Mouse (Mus musculus): Measurements from ENCODE around the gene Tmem108. TPM values are rescaled to one million over a fixed set of nuclear protein-coding genes. Genes with fewer than 3 reads are reported as not detected.
"Not testable (repeated sequence)": the region's sequence is repeated elsewhere in the genome, so short reads cannot be mapped to it uniquely, and the experiment has no call there.

Gene Tmem108
- polyA plus RNA-seq, 1 experiment from 2014 or later, result 9.6 TPM

- H3K36me3 ChIP-seq, result no peaks in the 10 kb centered on the region
- ATAC-seq (ENCODE audit: insufficient number of reproducible peaks, insufficient read depth, low FRiP score, low TSS enrichment, low read depth), result no peak
- H3K9me3 ChIP-seq, result no peaks in the 10 kb centered on the region
- H3K9ac ChIP-seq, result no peak overlapping the region
- no peak overlapping the region for H3K4me2 ChIP-seq
- no peak overlapping the region for H3K27ac ChIP-seq
- H3K27me3 ChIP-seq, result no peaks in the 10 kb centered on the region
- H3K4me3 ChIP-seq, result no peak overlapping the region
- H3K4me1 ChIP-seq, result peaks cover 10% of the 10 kb centered on the region; the same call in 1 of the 2 replicates
- WGBS, result 64% methylated on average over 7 of the region's 7 CpGs
These were observed 83.0 kb downstream of the Tmem108 start for GRCm38 (mm10) chr9:103678531-103679060.

GRCm38 (mm10) chr9:103677811-103678210 is 83.8 kb downstream of the Tmem108 start:
- no peak overlapping the region for H3K9ac ChIP-seq
- H3K36me3 ChIP-seq, result no peaks in the 10 kb centered on the region
- no peaks in the 10 kb centered on the region for H3K9me3 ChIP-seq
- ATAC-seq (ENCODE audit: insufficient number of reproducible peaks, insufficient read depth, low FRiP score, low TSS enrichment, low read depth), result no peak
- peaks cover 10% of the 10 kb centered on the region; the same call in 1 of the 2 replicates for H3K4me1 ChIP-seq
- no peak overlapping the region for H3K4me3 ChIP-seq
- H3K27me3 ChIP-seq, result no peaks in the 10 kb centered on the region
- H3K27ac ChIP-seq, result no peak overlapping the region
- no peak overlapping the region for H3K4me2 ChIP-seq
- 89% methylated on average over 5 of the region's 5 CpGs for WGBS

GRCm38 (mm10) chr9:103675721-103676480 is 85.7 kb downstream of the Tmem108 start:
- WGBS, result 78% methylated on average over 13 of the region's 13 CpGs
- no peak for ATAC-seq (ENCODE audit: insufficient number of reproducible peaks, insufficient read depth, low FRiP score, low TSS enrichment, low read depth)
- H3K36me3 ChIP-seq, result no peaks in the 10 kb centered on the region

GRCm38 (mm10) chr9:103672881-103673280 is 88.8 kb downstream of the Tmem108 start:
- Histone ChIP-seq H3K27ac (no peak overlapping the region), H3K9me3 (no peaks in the 10 kb centered on the region), H3K27me3 (no peaks in the 10 kb centered on the region), H3K36me3 (no peaks in the 10 kb centered on the region), H3K4me1 (no peaks in the 10 kb centered on the region), H3K4me3 (no peak overlapping the region), H3K9ac (no peak overlapping the region), H3K4me2 (no peak overlapping the region)
- ATAC-seq (ENCODE audit: insufficient number of reproducible peaks, insufficient read depth, low FRiP score, low TSS enrichment, low read depth), result no peak
- 92% methylated on average over 4 of the region's 4 CpGs for WGBS

More at GRCm38 (mm10) chr9:103675721-103676480, 85.7 kb downstream of the Tmem108 start:
- Histone ChIP-seq H3K9ac (no peak overlapping the region), H3K9me3 (no peaks in the 10 kb centered on the region), H3K4me2 (no peak overlapping the region), H3K27ac (no peak overlapping the region), H3K4me1 (peaks cover 10% of the 10 kb centered on the region; the same call in 1 of the 2 replicates), H3K4me3 (no peak overlapping the region), H3K27me3 (no peaks in the 10 kb centered on the region)

GRCm38 (mm10) chr9:103670592-103671113 is 91.0 kb downstream of the Tmem108 start:
- not testable (repeated sequence) for H3K36me3 ChIP-seq; H3K9me3 ChIP-seq; H3K27me3 ChIP-seq; H3K4me2 ChIP-seq; H3K4me3 ChIP-seq; ATAC-seq (ENCODE audit: insufficient number of reproducible peaks, insufficient read depth, low FRiP score, low TSS enrichment, low read depth); H3K4me1 ChIP-seq; H3K27ac ChIP-seq; H3K9ac ChIP-seq
- 96% methylated on average over 8 of the region's 8 CpGs for WGBS

- WGBS, result 88% methylated on average over 6 of the region's 6 CpGs
- no peaks in the 10 kb centered on the region for H3K9me3 ChIP-seq
- H3K36me3 ChIP-seq, result no peaks in the 10 kb centered on the region
- H3K4me3 ChIP-seq, result no peak overlapping the region
- H3K27ac ChIP-seq, result no peak overlapping the region
- H3K9ac ChIP-seq, result no peak overlapping the region
- no peaks in the 10 kb centered on the region for H3K4me1 ChIP-seq
- no peak overlapping the region for H3K4me2 ChIP-seq
- H3K27me3 ChIP-seq, result no peaks in the 10 kb centered on the region
- no peak for ATAC-seq (ENCODE audit: insufficient number of reproducible peaks, insufficient read depth, low FRiP score, low TSS enrichment, low read depth)
These were observed 92.8 kb downstream of the Tmem108 start for GRCm38 (mm10) chr9:103668830-103669229.

GRCm38 (mm10) chr9:103665817-103666216 is 95.8 kb downstream of the Tmem108 start:
- Histone ChIP-seq H3K27ac (no peak overlapping the region), H3K4me3 (no peak overlapping the region), H3K9me3 (no peaks in the 10 kb centered on the region), H3K9ac (no peak overlapping the region), H3K36me3 (no peaks in the 10 kb centered on the region), H3K4me2 (no peak overlapping the region), H3K27me3 (no peaks in the 10 kb centered on the region), H3K4me1 (no peaks in the 10 kb centered on the region)
- 92% methylated on average over 6 of the region's 6 CpGs for WGBS
- ATAC-seq (ENCODE audit: insufficient number of reproducible peaks, insufficient read depth, low FRiP score, low TSS enrichment, low read depth), result no peak

GRCm38 (mm10) chr9:103664151-103664550 is 97.5 kb downstream of the Tmem108 start:
- H3K36me3 ChIP-seq, result no peaks in the 10 kb centered on the region
- H3K27me3 ChIP-seq, result 0 out of 2 replicates have a peak, but pooled peaks cover 1% of the 10 kb centered on the region
- H3K9me3 ChIP-seq, result no peaks in the 10 kb centered on the region
- no peaks in the 10 kb centered on the region for H3K4me1 ChIP-seq
- ATAC-seq (ENCODE audit: insufficient number of reproducible peaks, insufficient read depth, low FRiP score, low TSS enrichment, low read depth), result no peak
- WGBS, result 74% methylated on average over 11 of the region's 11 CpGs
- no peak overlapping the region for H3K4me3 ChIP-seq
- H3K9ac ChIP-seq, result no peak overlapping the region
- no peak overlapping the region for H3K27ac ChIP-seq
- no peak overlapping the region for H3K4me2 ChIP-seq

- H3K4me3 ChIP-seq, result no peak overlapping the region
- no peak overlapping the region for H3K9ac ChIP-seq
- H3K36me3 ChIP-seq, result no peaks in the 10 kb centered on the region
- H3K9me3 ChIP-seq, result no peaks in the 10 kb centered on the region
- H3K4me2 ChIP-seq, result no peak overlapping the region
- peaks cover 14% of the 10 kb centered on the region for H3K4me1 ChIP-seq
- H3K27ac ChIP-seq, result no peak overlapping the region
- H3K27me3 ChIP-seq, result 0 out of 2 replicates have a peak, but pooled peaks cover 3% of the 10 kb centered on the region
- WGBS, result 80% methylated on average over 1 of the region's 1 CpGs
- no peak for ATAC-seq (ENCODE audit: insufficient number of reproducible peaks, insufficient read depth, low FRiP score, low TSS enrichment, low read depth)
These were observed 99.8 kb downstream of the Tmem108 start for GRCm38 (mm10) chr9:103661873-103662272.

- no peak for ATAC-seq (ENCODE audit: insufficient number of reproducible peaks, insufficient read depth, low FRiP score, low TSS enrichment, low read depth)
- 60% methylated on average over 5 of the region's 5 CpGs for WGBS
These were observed 103.7 kb downstream of the Tmem108 start for GRCm38 (mm10) chr9:103657981-103658380.

GRCm38 (mm10) chr9:103657183-103657975 is 104.3 kb downstream of the Tmem108 start:
- peak overlapping the region; percentile 51; the same call in 1 of the 2 replicates for H3K27ac ChIP-seq

More at GRCm38 (mm10) chr9:103657981-103658380, 103.7 kb downstream of the Tmem108 start:
- H3K9ac ChIP-seq, result no peak overlapping the region
- no peak overlapping the region for H3K27ac ChIP-seq
- no peaks in the 10 kb centered on the region for H3K36me3 ChIP-seq
- peak overlapping the region; percentile 9; the same call in 1 of the 2 replicates for H3K4me2 ChIP-seq
- H3K4me1 ChIP-seq, result peaks cover 47% of the 10 kb centered on the region
- no peak overlapping the region for H3K4me3 ChIP-seq
- no peaks in the 10 kb centered on the region for H3K9me3 ChIP-seq
- H3K27me3 ChIP-seq, result 0 out of 2 replicates have a peak, but pooled peaks cover 3% of the 10 kb centered on the region

More at GRCm38 (mm10) chr9:103657183-103657975, 104.3 kb downstream of the Tmem108 start:
- Histone ChIP-seq H3K4me3 (no peak overlapping the region), H3K4me2 (peak overlapping the region; percentile 11; the same call in 1 of the 2 replicates), H3K9ac (no peak overlapping the region), H3K36me3 (no peaks in the 10 kb centered on the region), H3K4me1 (peaks cover 53% of the 10 kb centered on the region), H3K27me3 (0 out of 2 replicates have a peak, but pooled peaks cover 3% of the 10 kb centered on the region), H3K9me3 (no peaks in the 10 kb centered on the region)
- no peak; the same call in 1 of the 2 replicates for ATAC-seq (ENCODE audit: insufficient number of reproducible peaks, insufficient read depth, low FRiP score, low TSS enrichment, low read depth)
- WGBS, result 23% methylated on average over 13 of the region's 13 CpGs

All from embryonic facial prominence, embryonic 13.5 days (tissue).